Mouse (Mus musculus) effector memory CD4-positive, alpha-beta T cell, adult 5 months (primary cell): ENCODE results near the gene Gm20825. TPM values are rescaled to one million over a fixed set of nuclear protein-coding genes. Genes with fewer than 3 reads are reported as not detected.

Source experiments
- polyA plus RNA-seq: library from polyadenylated mRNA; unstranded; fragments of 100-300 nt; shearing (Covaris generic); gene quantifications from one replicate; pipeline ENCODE4 v1.2.1, GENCODE M21; 2017

The Gm20825 gene
- polyA plus RNA-seq, result not detected

DNA sequence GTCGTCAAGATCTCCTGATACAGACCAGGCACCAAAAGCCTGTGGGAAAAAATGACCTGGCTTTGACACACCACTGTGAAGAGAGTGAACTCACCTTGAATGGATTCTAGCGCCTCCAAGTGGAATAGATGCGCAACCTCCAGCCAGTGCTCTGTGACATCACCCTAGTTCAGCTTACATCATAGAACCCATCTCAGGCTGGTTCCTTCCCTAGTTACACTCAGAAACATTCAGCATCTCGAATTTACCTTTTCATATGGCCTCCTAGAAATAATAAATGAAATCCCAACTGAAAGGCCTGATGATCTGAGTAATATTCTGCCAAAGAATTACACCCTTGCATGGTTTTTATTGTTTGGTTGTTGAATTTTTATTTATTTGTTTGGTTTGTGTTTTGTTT, at the start of gene Gm20825:
Gene Gm20825 (minus strand): TSS at position 101 of the 400 bp plus-strand sequence.

Other genes with a start within 250 kb of the Gm20825 start
- not detected for gene Gm29049, start 74.3 kb downstream of the Gm20825 start, polyA plus RNA-seq
- not detected for gene Gm20824, start 186.4 kb upstream of the Gm20825 start, polyA plus RNA-seq